In genomic region chr7:99580247-99580646, GRCm38 (mm10) we compare ENCODE assay signal across 8 mouse cellular contexts. TPM values are rescaled to one million over a fixed set of nuclear protein-coding genes. Genes with fewer than 3 reads are reported as not detected.
DNase-seq lines count a peak whose midpoint lies in the region; ATAC-seq and TF ChIP-seq lines count a peak whose summit lies in the region.

No protein-coding gene starts in this region.

- intact Hi-C loops in left cerebral cortex, postnatal 4 days (cut with DNase I), result no loop called here

- no peaks in the 10 kb centered on the region for H3K27me3 ChIP-seq in kidney, adult 2 months (replicated peaks; ENCODE audit: control insufficient read depth, insufficient read depth, low read length)
- H3K27me3 ChIP-seq in embryonic facial prominence, embryonic 10.5 days (replicated peaks; ENCODE audit: low read depth, poor library complexity, severe bottlenecking), result 0 out of 2 replicates have a peak, but pooled peaks cover 3% of the 10 kb centered on the region
- H3K27me3 ChIP-seq in forebrain, embryonic 14.5 days (replicated peaks; ENCODE audit: control insufficient read depth, insufficient read depth, low read length), result no peaks in the 10 kb centered on the region

- WGBS in kidney, adult 2 months, result 44% methylated on average over 6 of the region's 6 CpGs
- 36% methylated on average over 6 of the region's 6 CpGs for WGBS in embryonic facial prominence, embryonic 10.5 days
- 29% methylated on average over 6 of the region's 6 CpGs for WGBS in forebrain, embryonic 14.5 days

- no peak overlapping the region for H3K4me3 ChIP-seq in kidney, adult 2 months (ENCODE audit: insufficient read depth, low read depth, low read length)
- H3K4me3 ChIP-seq in embryonic facial prominence, embryonic 10.5 days, result peak overlapping the region; percentile 43
- peak overlapping the region; percentile 11; the same call in 1 of the 2 replicates for H3K4me3 ChIP-seq in forebrain, embryonic 14.5 days (ENCODE audit: low read depth, low read length)

- ATAC-seq in forebrain, embryonic 14.5 days, result no peak
- peak; percentile 71 for ATAC-seq in megakaryocyte progenitor cell, adult 5-6 weeks (replicated peaks; ENCODE audit: poor library complexity)

- H3K9me3 ChIP-seq in embryonic facial prominence, embryonic 10.5 days, result no peaks in the 10 kb centered on the region
- no peaks in the 10 kb centered on the region for H3K9me3 ChIP-seq in forebrain, embryonic 14.5 days (replicated peaks; ENCODE audit: control insufficient read depth, low read length)

- H3K4me2 ChIP-seq in forebrain, embryonic 14.5 days (ENCODE audit: low read length), result peak overlapping the region; percentile 47

- TF ChIP-seq POLR2A in kidney, adult 2 months (IDR thresholded peaks at IDR 0.05; ENCODE audit: low read depth, low read length), result no peak

- no peak overlapping the region for H3K27ac ChIP-seq in kidney, adult 2 months (ENCODE audit: insufficient read depth, low read depth, low read length)
- no peak overlapping the region for H3K27ac ChIP-seq in embryonic facial prominence, embryonic 10.5 days (replicated peaks)
- no peak overlapping the region for H3K27ac ChIP-seq in forebrain, embryonic 14.5 days (ENCODE audit: low read depth, low read length)

- peak; percentile 25 for DNase-seq in kidney, postnatal 14 days
- DNase-seq in kidney, adult 2 months, result no peak
- DNase-seq in embryonic facial prominence, embryonic 10.5 days (ENCODE audit: low spot score), result no peak
- no peak for DNase-seq in forebrain, embryonic 14.5 days (ENCODE audit: low spot score)
- no peak for DNase-seq in gastrocnemius, postnatal 10 days
- no peak for DNase-seq in left cerebral cortex, postnatal 4 days
- DNase-seq in kidney, postnatal 4 days, result no peak

- H3K36me3 ChIP-seq in kidney, adult 2 months (ENCODE audit: control insufficient read depth, insufficient read depth, low read length), result no peaks in the 10 kb centered on the region
- peaks cover 10% of the 10 kb centered on the region for H3K36me3 ChIP-seq in embryonic facial prominence, embryonic 10.5 days (replicated peaks)
- peaks cover 6% of the 10 kb centered on the region; the same call in 1 of the 2 replicates for H3K36me3 ChIP-seq in forebrain, embryonic 14.5 days (ENCODE audit: control insufficient read depth, insufficient read depth, low read length)

- H3K9ac ChIP-seq in forebrain, embryonic 14.5 days (ENCODE audit: low read length), result peak overlapping the region; percentile 57

- no peaks in the 10 kb centered on the region for H3K4me1 ChIP-seq in kidney, adult 2 months (ENCODE audit: control insufficient read depth, insufficient read depth, low read length)
- peaks cover 32% of the 10 kb centered on the region for H3K4me1 ChIP-seq in embryonic facial prominence, embryonic 10.5 days
- H3K4me1 ChIP-seq in forebrain, embryonic 14.5 days (ENCODE audit: control insufficient read depth, insufficient read depth, low read length), result peaks cover 8% of the 10 kb centered on the region; the same call in 1 of the 2 replicates

- no peak for TF ChIP-seq CTCF in kidney, adult 2 months (conservative IDR thresholded peaks at IDR 0.05; ENCODE audit: insufficient read depth, insufficient read length, low read depth, low read length)

RNA-seq across cellular contexts. Expression of gene Arrb1, which starts 45.0 kb away (rescaled TPM):
- polyA plus RNA-seq in kidney, adult 2 months (2012; rRNA removed), result 47.1 and 48.8 TPM in 2 replicates
- 12.6 and 13.7 TPM in 2 replicates for polyA plus RNA-seq in embryonic facial prominence, embryonic 10.5 days (2016; fragmentation: Nextera tagmentation; extraction: Ambion mirVana)
- 6.0 and 6.5 TPM in 2 replicates for polyA plus RNA-seq in forebrain, embryonic 14.5 days (2014; fragmentation: Nextera tagmentation; extraction: Ambion mirVana)
- 23.5 and 24.1 TPM in 2 replicates for total RNA-seq in megakaryocyte progenitor cell, adult 5-6 weeks (2015)
- 48.2 and 49.2 TPM in 2 replicates for total RNA-seq in megakaryocyte progenitor cell, adult 5-6 weeks (2017)
- 10 to 100 TPM; 21.4 to 26.2 TPM for total RNA-seq in gastrocnemius, postnatal 10 days (2021)
- 100 to 1,000 TPM; 147 to 150 TPM for total RNA-seq in left cerebral cortex, postnatal 4 days (2021)

RNA-seq across cellular contexts. Expression of gene Tpbgl, which starts 46.7 kb away (rescaled TPM):
- 3.8 and 4.0 TPM in 2 replicates for polyA plus RNA-seq in kidney, adult 2 months (2012; rRNA removed)
- polyA plus RNA-seq in embryonic facial prominence, embryonic 10.5 days (2016; fragmentation: Nextera tagmentation; extraction: Ambion mirVana), result 0.55 and 0.60 TPM in 2 replicates
- 0.32 and 0.33 TPM in 2 replicates for polyA plus RNA-seq in forebrain, embryonic 14.5 days (2014; fragmentation: Nextera tagmentation; extraction: Ambion mirVana)
- total RNA-seq in megakaryocyte progenitor cell, adult 5-6 weeks (2015), result 0.07 TPM in 1 of 2 replicates, not detected in the other
- not detected in 2 replicates for total RNA-seq in megakaryocyte progenitor cell, adult 5-6 weeks (2017)
- total RNA-seq in gastrocnemius, postnatal 10 days (2021), result 10 to 100 TPM; 36.4 to 42.1 TPM
- 1 to 10 TPM; 1.8 to 2.6 TPM for total RNA-seq in left cerebral cortex, postnatal 4 days (2021)

Comparison
In these comparisons a context has a peak if more than half of its experiments do, and no peak if none do; other contexts are left out.
1. RNA of gene Tpbgl, which starts 46.7 kb away (total RNA-seq): 36.4 to 42.1 TPM in gastrocnemius, postnatal 10 days; 1.8 to 2.6 TPM in left cerebral cortex, postnatal 4 days and 0.07 TPM in megakaryocyte progenitor cell, adult 5-6 weeks; every median in the first group is over 10 times any median in the second.